Mouse (Mus musculus) heart, postnatal 0 days (tissue): Measurements from ENCODE around the gene Twf1. TPM values are rescaled to one million over a fixed set of nuclear protein-coding genes. Genes with fewer than 3 reads are reported as not detected.

ENCODE experiments used
- ATAC-seq: fragments of 200-750 bp; cut with Nextera tagmentation; 2 replicates; pipeline ENCODE4 v1.8.0; 2017; ENCODE audit warnings: low read depth, moderate number of reproducible peaks, moderate library complexity; ENCODE audit not compliant: insufficient read depth
- DNase-seq: peaks from one replicate; pipeline ENCODE4 v3.0.0-alpha.2; 2016; ENCODE audit warnings: low spot score
- H3K27ac ChIP-seq: fragments of 300-500 bp; sonication (generic); 2 replicates; pipeline ENCODE4 v1.5.1; 2014; ENCODE audit warnings: low read depth, mild to moderate bottlenecking
- H3K27me3 ChIP-seq: fragments of 300-500 bp; sonication (generic); 2 replicates; pipeline ENCODE4 v1.6.1; 2014; ENCODE audit warnings: low read length, mixed read lengths; ENCODE audit not compliant: control insufficient read depth, insufficient read depth
- H3K36me3 ChIP-seq: fragments of 300-500 bp; sonication (generic); replicated peaks from 2 replicates; pipeline ENCODE4 v1.6.1; 2014; ENCODE audit warnings: low read length, mixed read lengths; ENCODE audit not compliant: control insufficient read depth, insufficient read depth
- H3K4me1 ChIP-seq: fragments of 300-500 bp; sonication (generic); 2 replicates; pipeline ENCODE4 v1.6.1; 2014; ENCODE audit warnings: antibody characterized with exemption; ENCODE audit not compliant: control insufficient read depth, insufficient read depth
- H3K4me2 ChIP-seq: fragments of 300-500 bp; sonication (generic); 2 replicates; pipeline ENCODE4 v1.6.1; 2014; ENCODE audit warnings: low read depth, mild to moderate bottlenecking, low read length, moderate library complexity
- H3K4me3 ChIP-seq: fragments of 300-500 bp; sonication (generic); 2 replicates; pipeline ENCODE4 v1.5.1; 2014; ENCODE audit warnings: low read depth, low read length
- H3K9ac ChIP-seq: fragments of 300-500 bp; sonication (generic); replicated peaks from 2 replicates; pipeline ENCODE4 v1.6.1; 2014; ENCODE audit warnings: low read depth, low read length, mixed read lengths
- H3K9me3 ChIP-seq: fragments of 300-500 bp; sonication (generic); replicated peaks from 2 replicates; pipeline ENCODE4 v1.6.1; 2016; ENCODE audit warnings: low read length; ENCODE audit not compliant: control insufficient read depth
- CTCF ChIP-seq: IDR thresholded peaks from 2 replicates; pipeline ENCODE4 v1.5.1; 2016; ENCODE audit warnings: antibody characterized with exemption, control low read depth, low read depth
- EP300 ChIP-seq: IDR thresholded peaks from 2 replicates; pipeline ENCODE4 v1.6.1; 2016; ENCODE audit warnings: antibody characterized with exemption, low read depth
- WGBS: fragments of 180-500 bp; shearing (Covaris S2); extraction: QIAGEN DNeasy Blood & Tissue Kit; methylation state at CpG from one replicate; pipeline ENCODE4 v1.1.7; 2014; 5-methylcytosine and 5-hydroxymethylcytosine counted together
- polyA plus RNA-seq: library from polyadenylated mRNA; unstranded; fragments of >200 nt; fragmentation: Nextera tagmentation; extraction: Ambion mirVana; gene quantifications from 2 replicates; pipeline ENCODE4 v1.2.1, GENCODE M21; 2015
- total RNA-seq: library from RNA; depleted of rRNA; stranded (reverse); fragments of >200 nt; gene quantifications from 2 replicates; pipeline ENCODE4 v1.2.3, GENCODE M21; 2014; ENCODE audit warnings: low replicate concordance

The Twf1 gene
- total and polyA plus RNA-seq, 2 experiments from 2014 or later = 12.8 to 30.7 TPM

DNA sequence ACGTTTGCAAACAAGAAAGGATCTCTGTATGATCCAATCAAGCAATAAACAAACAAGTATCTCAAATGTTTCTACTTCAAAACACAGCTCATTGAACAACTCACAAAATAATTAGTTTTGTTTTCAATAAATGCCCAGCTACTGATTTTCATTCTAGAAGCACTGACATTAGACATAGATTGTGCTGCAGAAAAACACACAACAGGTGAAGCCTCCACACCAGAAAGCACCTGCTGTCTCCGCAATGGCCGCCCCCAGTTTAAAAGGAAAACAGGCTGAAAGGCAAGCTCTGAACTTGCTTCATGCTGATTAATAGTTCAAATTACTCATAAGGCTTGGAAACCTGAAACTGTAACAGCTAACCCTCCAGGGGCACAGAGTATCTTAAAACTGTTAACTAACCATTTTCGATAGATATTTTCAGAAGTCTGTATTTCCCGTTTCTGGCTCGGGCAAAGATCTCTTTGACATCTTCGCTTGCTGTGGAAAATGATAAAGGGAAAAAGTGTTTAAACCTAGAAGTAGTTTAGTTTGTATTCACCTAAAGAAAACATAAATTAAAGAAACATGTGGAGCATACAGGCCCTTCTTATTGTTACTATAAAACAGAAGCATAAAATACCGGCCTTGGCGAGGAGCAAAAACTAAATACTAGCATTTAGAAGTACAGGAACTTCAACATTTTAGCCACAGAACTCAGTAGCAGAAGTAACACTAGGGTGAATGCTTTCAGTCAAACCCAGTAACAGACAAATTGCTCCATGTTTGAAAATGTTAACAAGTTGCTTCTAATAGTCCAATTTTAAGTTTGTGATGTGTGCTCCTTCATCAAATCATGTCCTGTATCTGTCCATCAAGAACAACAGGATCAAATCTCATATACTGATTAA lies 1.6 kb downstream of the Twf1 start:
- Histone ChIP-seq H3K27ac (no peak overlapping the region), H3K9me3 (no peaks in the 10 kb centered on the region), H3K36me3 (peaks cover 33% of the 10 kb centered on the region), H3K4me3 (peak overlapping the region; percentile 100), H3K4me2 (peak overlapping the region; percentile 77; the same call in 1 of the 2 replicates), H3K9ac (no peak overlapping the region), H3K27me3 (no peaks in the 10 kb centered on the region), H3K4me1 (peaks cover 3% of the 10 kb centered on the region; the same call in 1 of the 2 replicates)
- no peak for TF ChIP-seq CTCF
- no peak for DNase-seq
- 85% methylated on average over 9 of the region's 9 CpGs for WGBS
- no peak for ATAC-seq

GRCm38 (mm10) chr15:94584738-94585137 lies 5.0 kb downstream of the Twf1 start:
- no peak overlapping the region for H3K4me2 ChIP-seq
- H3K27ac ChIP-seq = no peak overlapping the region
- H3K4me1 ChIP-seq = peaks cover 3% of the 10 kb centered on the region; the same call in 1 of the 2 replicates
- no peak overlapping the region for H3K4me3 ChIP-seq
- H3K27me3 ChIP-seq = no peaks in the 10 kb centered on the region
- no peaks in the 10 kb centered on the region for H3K9me3 ChIP-seq
- DNase-seq = no peak
- H3K9ac ChIP-seq = no peak overlapping the region
- peaks cover 65% of the 10 kb centered on the region for H3K36me3 ChIP-seq
- ATAC-seq = no peak
- TF ChIP-seq CTCF = no peak
- TF ChIP-seq EP300 = no peak
- WGBS = 79% methylated on average over 4 of the region's 4 CpGs

GRCm38 (mm10) chr15:94583153-94583552 lies 6.5 kb downstream of the Twf1 start:
- DNase-seq (no peak), ATAC-seq (no peak)
- Histone ChIP-seq H3K9me3 (no peaks in the 10 kb centered on the region), H3K4me3 (no peak overlapping the region), H3K36me3 (peaks cover 71% of the 10 kb centered on the region), H3K27ac (no peak overlapping the region), H3K4me1 (peaks cover 3% of the 10 kb centered on the region; the same call in 1 of the 2 replicates), H3K4me2 (no peak overlapping the region), H3K27me3 (no peaks in the 10 kb centered on the region), H3K9ac (no peak overlapping the region)
- TF ChIP-seq CTCF (no peak), EP300 (no peak)
- WGBS = 83% methylated on average over 10 of the region's 10 CpGs

GRCm38 (mm10) chr15:94582000-94582593 lies 7.6 kb downstream of the Twf1 start:
- Histone ChIP-seq H3K27me3 (no peaks in the 10 kb centered on the region), H3K36me3 (peaks cover 71% of the 10 kb centered on the region), H3K4me1 (no peaks in the 10 kb centered on the region), H3K4me2 (no peak overlapping the region), H3K4me3 (no peak overlapping the region), H3K9ac (no peak overlapping the region), H3K9me3 (no peaks in the 10 kb centered on the region), H3K27ac (no peak overlapping the region)
- WGBS = 80% methylated on average over 7 of the region's 7 CpGs
- ATAC-seq (no peak), DNase-seq (no peak)
- no peak for TF ChIP-seq EP300
- TF ChIP-seq CTCF = no peak

GRCm38 (mm10) chr15:94574566-94575268 lies 15.0 kb downstream of the Twf1 start:
- peaks cover 6% of the 10 kb centered on the region for H3K36me3 ChIP-seq
- no peak for ATAC-seq
- H3K9ac ChIP-seq = no peak overlapping the region
- no peak overlapping the region for H3K4me3 ChIP-seq
- no peaks in the 10 kb centered on the region for H3K9me3 ChIP-seq
- H3K27me3 ChIP-seq = no peaks in the 10 kb centered on the region
- WGBS = 67% methylated on average over 4 of the region's 4 CpGs
- DNase-seq = no peak
- no peaks in the 10 kb centered on the region for H3K4me1 ChIP-seq
- TF ChIP-seq CTCF (no peak), EP300 (no peak)
- H3K4me2 ChIP-seq = no peak overlapping the region
- no peak overlapping the region for H3K27ac ChIP-seq
